Mouse (Mus musculus): ENCODE measurements around the gene Rpp38.

DNA sequence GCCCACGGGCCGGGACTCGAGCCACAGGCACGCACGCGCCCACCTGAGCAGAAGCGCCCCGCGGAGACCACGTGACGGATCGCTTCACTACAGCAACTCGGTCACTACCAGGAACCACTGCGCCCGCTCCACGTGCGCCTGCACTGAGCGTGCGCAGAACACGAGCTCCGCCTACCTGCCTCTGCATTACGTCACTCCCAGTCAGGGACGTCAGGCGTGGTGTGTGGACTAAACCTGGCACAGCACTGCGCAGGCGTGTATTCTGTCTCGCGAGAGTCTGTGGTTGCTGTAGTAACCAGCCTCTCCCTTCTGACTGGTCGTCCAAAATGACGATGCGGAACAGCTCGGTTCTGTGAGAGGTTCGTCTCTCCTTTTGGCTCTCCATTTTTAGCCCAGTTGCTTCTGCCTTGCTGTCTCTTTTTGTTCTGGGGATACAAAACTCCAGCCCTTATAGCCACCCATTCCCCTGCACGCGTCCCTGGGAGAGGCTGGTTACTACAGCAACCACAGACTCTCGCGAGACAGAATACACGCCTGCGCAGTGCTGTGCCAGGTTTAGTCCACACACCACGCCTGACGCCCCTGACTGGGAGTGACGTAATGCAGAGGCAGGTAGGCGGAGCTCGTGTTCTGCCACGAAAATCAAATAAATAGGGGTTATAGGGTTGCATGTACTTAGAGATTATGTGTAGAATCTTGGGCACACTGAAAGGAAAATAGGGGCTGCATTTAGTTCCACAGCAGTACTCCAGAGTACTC, at the start of gene Rpp38:
- peak; percentile 95 for TF ChIP-seq POLR2AphosphoS2 (IDR thresholded peaks at IDR 0.05; ENCODE audit: insufficient read length, low read depth)
- TF ChIP-seq CEBPB (IDR thresholded peaks at IDR 0.05; ENCODE audit: insufficient read depth, poor library complexity, severe bottlenecking) = no peak
- TF ChIP-seq POLR2A (IDR thresholded peaks at IDR 0.05; ENCODE audit: insufficient read length, low read depth) = peak; percentile 93
- TF ChIP-seq USF1 (IDR thresholded peaks at IDR 0.05; ENCODE audit: low read depth) = peak; percentile 93
- no peak for TF ChIP-seq SRF (IDR thresholded peaks at IDR 0.05; ENCODE audit: control insufficient read depth, insufficient read length, low read depth)
- TF ChIP-seq TCF3 (IDR thresholded peaks at IDR 0.05; ENCODE audit: insufficient read length, low read depth) = peak; percentile 2
- peak in 2 of 3 experiments; percentile 13 to 33 for TF ChIP-seq MYOG (IDR thresholded peaks at IDR 0.05; ENCODE audit: control insufficient read depth in 1 of 3, insufficient read depth in 1 of 3, insufficient read length in 2 of 3, low read depth in 2 of 3)

All from myocyte (in vitro differentiated cells).